Mouse (Mus musculus) stomach, postnatal 0 days (tissue): ENCODE results near the gene Rbm33. TPM values are rescaled to one million over a fixed set of nuclear protein-coding genes. Genes with fewer than 3 reads are reported as not detected.

ENCODE experiments used
- ATAC-seq: fragments of 200-750 bp; cut with Nextera tagmentation; 2 replicates; pipeline ENCODE4 v1.8.0; 2017; ENCODE audit not compliant: low FRiP score, low TSS enrichment
- DNase-seq: peaks from one replicate; pipeline ENCODE4 v3.0.0-alpha.2; 2016; ENCODE audit warnings: low spot score
- H3K27ac ChIP-seq: fragments of 300-500 bp; sonication (generic); replicated peaks from 2 replicates; pipeline ENCODE4 v1.5.1; 2014; ENCODE audit warnings: mild to moderate bottlenecking, control low read depth
- H3K27me3 ChIP-seq: fragments of 300-500 bp; sonication (generic); 2 replicates; pipeline ENCODE4 v1.6.1; 2014; ENCODE audit warnings: low read length; ENCODE audit not compliant: control insufficient read depth, insufficient read depth
- H3K36me3 ChIP-seq: fragments of 300-500 bp; sonication (generic); 2 replicates; pipeline ENCODE4 v1.6.1; 2014; ENCODE audit warnings: low read length, mixed read lengths; ENCODE audit not compliant: control insufficient read depth, insufficient read depth
- H3K4me1 ChIP-seq: fragments of 300-500 bp; sonication (generic); replicated peaks from 2 replicates; pipeline ENCODE4 v1.6.1; 2014; ENCODE audit warnings: antibody characterized with exemption; ENCODE audit not compliant: control insufficient read depth, insufficient read depth
- H3K4me2 ChIP-seq: fragments of 300-500 bp; sonication (generic); replicated peaks from 2 replicates; pipeline ENCODE4 v1.6.1; 2014; ENCODE audit warnings: low read depth, mild to moderate bottlenecking, control low read depth, moderate library complexity
- H3K4me3 ChIP-seq: fragments of 300-500 bp; sonication (generic); 2 replicates; pipeline ENCODE4 v1.5.1; 2014; ENCODE audit warnings: low read depth, low read length, control low read depth
- H3K9ac ChIP-seq: fragments of 300-500 bp; sonication (generic); 2 replicates; pipeline ENCODE4 v1.6.1; 2014; ENCODE audit warnings: mild to moderate bottlenecking, low read length, control low read depth, mixed read lengths
- H3K9me3 ChIP-seq: fragments of 300-500 bp; sonication (generic); 2 replicates; pipeline ENCODE4 v1.6.1; 2016; ENCODE audit warnings: low read length; ENCODE audit not compliant: control insufficient read depth
- CTCF ChIP-seq: IDR thresholded peaks from 2 replicates; pipeline ENCODE4 v1.5.1; 2016; ENCODE audit warnings: antibody characterized with exemption, low read depth, mild to moderate bottlenecking, moderate library complexity
- EP300 ChIP-seq: optimal IDR thresholded peaks from 2 replicates; pipeline ENCODE3; 2016; ENCODE audit warnings: antibody characterized with exemption
- WGBS: fragments of 180-500 bp; shearing (Covaris S2); extraction: QIAGEN DNeasy Blood & Tissue Kit; methylation state at CpG from one replicate; pipeline ENCODE4 v1.1.7; 2014; 5-methylcytosine and 5-hydroxymethylcytosine counted together
- polyA plus RNA-seq: library from polyadenylated mRNA; unstranded; fragments of >200 nt; fragmentation: Nextera tagmentation; extraction: Ambion mirVana; gene quantifications from 2 replicates; pipeline ENCODE4 v1.2.1, GENCODE M21; 2015

The Rbm33 gene
- polyA plus RNA-seq, 1 experiment from 2014 or later: 4.7 TPM

GRCm38 (mm10) chr5:28370836-28371235 is 53.9 kb downstream of the Rbm33 start:
- H3K4me2 ChIP-seq: no peak overlapping the region
- H3K4me3 ChIP-seq: no peak overlapping the region
- H3K27me3 ChIP-seq: no peaks in the 10 kb centered on the region
- H3K9ac ChIP-seq: no peak overlapping the region
- peaks cover 7% of the 10 kb centered on the region; the same call in 1 of the 2 replicates for H3K36me3 ChIP-seq
- DNase-seq: no peak
- no peak for ATAC-seq
- TF ChIP-seq EP300: no peak
- TF ChIP-seq CTCF: no peak
- H3K4me1 ChIP-seq: no peaks in the 10 kb centered on the region
- no peaks in the 10 kb centered on the region for H3K9me3 ChIP-seq
- no peak overlapping the region for H3K27ac ChIP-seq

GRCm38 (mm10) chr5:28372172-28372664 is 55.3 kb downstream of the Rbm33 start:
- DNase-seq (no peak), ATAC-seq (no peak)
- H3K36me3 ChIP-seq: peaks cover 9% of the 10 kb centered on the region; the same call in 1 of the 2 replicates
- no peak overlapping the region for H3K9ac ChIP-seq
- no peak overlapping the region for H3K27ac ChIP-seq
- WGBS: 95% methylated on average over 1 of the region's 1 CpGs
- TF ChIP-seq CTCF (no peak), EP300 (no peak)
- H3K9me3 ChIP-seq: no peaks in the 10 kb centered on the region
- H3K4me1 ChIP-seq: no peaks in the 10 kb centered on the region
- H3K4me3 ChIP-seq: no peak overlapping the region
- H3K27me3 ChIP-seq: no peaks in the 10 kb centered on the region
- H3K4me2 ChIP-seq: no peak overlapping the region

GRCm38 (mm10) chr5:28373498-28374427 is 56.8 kb downstream of the Rbm33 start:
- Histone ChIP-seq H3K36me3 (peaks cover 4% of the 10 kb centered on the region; the same call in 1 of the 2 replicates), H3K27ac (no peak overlapping the region), H3K4me3 (no peak overlapping the region), H3K27me3 (no peaks in the 10 kb centered on the region), H3K4me1 (no peaks in the 10 kb centered on the region), H3K4me2 (no peak overlapping the region), H3K9me3 (no peaks in the 10 kb centered on the region), H3K9ac (no peak overlapping the region)
- 77% methylated on average over 2 of the region's 2 CpGs for WGBS
- no peak for DNase-seq
- TF ChIP-seq EP300 (no peak), CTCF (no peak)
- ATAC-seq: no peak

- no peaks in the 10 kb centered on the region for H3K4me1 ChIP-seq
- ATAC-seq (no peak), DNase-seq (no peak)
- H3K27ac ChIP-seq: no peak overlapping the region
- H3K27me3 ChIP-seq: no peaks in the 10 kb centered on the region
- no peak overlapping the region for H3K4me3 ChIP-seq
- no peak for TF ChIP-seq CTCF
- no peak for TF ChIP-seq EP300
- 0 out of 2 replicates have a peak, but pooled peaks cover 2% of the 10 kb centered on the region for H3K36me3 ChIP-seq
- H3K4me2 ChIP-seq: no peak overlapping the region
- H3K9ac ChIP-seq: no peak overlapping the region
- H3K9me3 ChIP-seq: no peaks in the 10 kb centered on the region
Measured at GRCm38 (mm10) chr5:28377299-28377698, 60.4 kb downstream of the Rbm33 start.

DNA sequence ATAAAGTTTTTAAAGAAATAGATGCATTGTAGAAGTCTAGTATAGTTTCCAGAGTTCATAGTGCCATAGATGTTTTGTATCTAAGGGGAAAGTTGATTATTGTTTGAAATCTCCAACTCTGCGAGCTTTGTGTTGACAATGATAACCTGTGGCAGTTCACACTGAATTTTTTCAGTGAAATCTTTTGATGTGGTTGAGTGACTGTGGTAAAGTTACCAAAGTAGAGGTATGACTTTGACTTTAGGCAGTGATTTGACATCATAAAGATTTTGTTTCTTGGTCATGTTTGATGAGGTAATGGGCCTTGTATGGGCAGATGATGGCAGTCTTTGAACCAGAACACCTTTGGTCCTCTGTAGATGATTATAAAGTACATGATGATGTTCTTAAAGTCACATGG is 65.4 kb downstream of the Rbm33 start:
- H3K4me3 ChIP-seq: no peak overlapping the region
- no peaks in the 10 kb centered on the region for H3K9me3 ChIP-seq
- no peak for DNase-seq
- H3K36me3 ChIP-seq: peaks cover 4% of the 10 kb centered on the region; the same call in 1 of the 2 replicates
- no peak for TF ChIP-seq EP300
- no peaks in the 10 kb centered on the region for H3K4me1 ChIP-seq
- no peak overlapping the region for H3K27ac ChIP-seq
- no peak overlapping the region for H3K9ac ChIP-seq
- no peaks in the 10 kb centered on the region for H3K27me3 ChIP-seq
- no peak for ATAC-seq
- no peak overlapping the region for H3K4me2 ChIP-seq
- WGBS: 82% methylated on average over 1 of the region's 1 CpGs

DNA sequence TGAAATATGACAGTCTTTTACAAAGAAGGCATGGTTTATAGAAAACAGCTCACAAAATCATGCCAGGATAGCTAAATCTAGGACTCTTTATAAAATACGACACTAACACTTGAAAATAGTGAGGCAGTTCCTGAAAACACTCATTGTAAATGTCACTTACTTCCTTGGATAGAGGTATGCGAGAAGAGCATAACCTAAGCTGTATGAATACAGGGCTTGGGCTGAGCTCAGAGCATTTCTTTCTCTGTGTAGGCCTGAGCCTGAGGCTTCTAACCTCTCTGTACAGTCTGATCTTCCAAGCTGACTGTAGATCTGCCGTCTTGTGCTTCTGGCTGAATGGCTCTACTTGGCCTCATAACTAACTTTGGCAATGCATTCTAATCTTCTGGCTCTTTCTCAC is 69.9 kb downstream of the Rbm33 start:
- no peak overlapping the region for H3K27ac ChIP-seq
- H3K36me3 ChIP-seq: peaks cover 18% of the 10 kb centered on the region

More for the DNA sequence above, 69.9 kb downstream of the Rbm33 start:
- Histone ChIP-seq H3K4me2 (no peak overlapping the region), H3K4me1 (no peaks in the 10 kb centered on the region), H3K9ac (no peak overlapping the region), H3K27me3 (no peaks in the 10 kb centered on the region), H3K9me3 (no peaks in the 10 kb centered on the region), H3K4me3 (no peak overlapping the region)
- DNase-seq (no peak), ATAC-seq (no peak)
- TF ChIP-seq EP300 (no peak), CTCF (no peak)
- WGBS: 79% methylated on average over 3 of the region's 3 CpGs
